In the genomic region with DNA sequence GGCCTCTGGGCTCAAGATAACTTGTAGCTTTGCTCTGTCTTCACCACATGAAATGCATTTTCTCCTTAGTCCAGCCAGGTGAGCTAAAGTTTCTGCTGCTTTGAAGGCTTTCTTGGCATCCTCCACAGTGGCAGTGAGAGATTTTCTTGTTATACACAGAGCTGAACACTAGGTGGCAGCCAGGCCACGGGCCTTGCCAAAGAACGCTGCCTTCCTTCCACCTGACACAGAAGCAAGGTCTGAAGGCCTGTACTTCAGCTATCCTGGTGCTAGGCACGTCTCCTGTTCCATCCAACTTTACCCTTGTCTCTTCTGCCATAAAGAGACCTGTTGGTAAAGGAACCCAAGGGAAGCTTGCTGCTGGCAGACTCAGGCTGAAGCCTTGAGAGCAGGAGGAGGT, we compare ENCODE assay signal across 9 mouse cellular contexts. TPM values are rescaled to one million over a fixed set of nuclear protein-coding genes. Genes with fewer than 3 reads are reported as not detected.
DNase-seq lines count a peak whose midpoint lies in the region; ATAC-seq lines count a peak whose summit lies in the region.
"Had no signal": no experiment of that assay in that cellular context is flagged by ENCODE, and none has a peak within 500 bp of the region (broad histone marks: within the 10 kb centered on the region; RNA-seq: fewer than 3 reads in every experiment).

No protein-coding gene starts in this region.

- no peak for ATAC-seq in heart, embryonic 12.5 days (ENCODE audit: insufficient number of reproducible peaks, low FRiP score)
- ATAC-seq in embryonic facial prominence, embryonic 14.5 days (ENCODE audit: low read depth) = no peak
- ATAC-seq in hindbrain, embryonic 16.5 days = peak; percentile 90
- ATAC-seq in midbrain, embryonic 13.5 days = peak; percentile 77
- peak; percentile 22; the same call in 1 of the 2 replicates for ATAC-seq in stomach, embryonic 15.5 days (ENCODE audit: insufficient read depth, low FRiP score, low read depth)

- H3K27ac ChIP-seq in heart, embryonic 12.5 days (ENCODE audit: poor library complexity, severe bottlenecking) = no peak overlapping the region
- H3K27ac ChIP-seq in embryonic facial prominence, embryonic 14.5 days (replicated peaks; ENCODE audit: low read depth, low read length) = no peak overlapping the region
- no peak overlapping the region for H3K27ac ChIP-seq in hindbrain, embryonic 16.5 days (ENCODE audit: low read depth, low read length)
- no peak overlapping the region for H3K27ac ChIP-seq in midbrain, embryonic 13.5 days
- no peak overlapping the region for H3K27ac ChIP-seq in stomach, embryonic 15.5 days
- H3K27ac ChIP-seq: macrophage had no signal

- DNase-seq in heart, adult 8-10 months (ENCODE audit: low spot score) = peak; percentile 3
- peak; percentile 44 for DNase-seq in adrenal gland, postnatal 25 days
- DNase-seq in embryonic facial prominence, embryonic 14.5 days (ENCODE audit: low spot score) = peak; percentile 59
- peak; percentile 61 to 67 for DNase-seq in left cerebral cortex, adult 18-20 months (ENCODE audit: low spot score in 2 of 2)

- H3K27me3 ChIP-seq in heart, embryonic 12.5 days (replicated peaks) = 0 out of 2 replicates have a peak, but pooled peaks cover 4% of the 10 kb centered on the region
- no peaks in the 10 kb centered on the region for H3K27me3 ChIP-seq in embryonic facial prominence, embryonic 14.5 days (replicated peaks; ENCODE audit: control insufficient read depth, insufficient read depth, low read length)
- H3K27me3 ChIP-seq in hindbrain, embryonic 16.5 days (replicated peaks; ENCODE audit: control insufficient read depth, insufficient read depth, low read length) = no peaks in the 10 kb centered on the region
- no peaks in the 10 kb centered on the region for H3K27me3 ChIP-seq in midbrain, embryonic 13.5 days
- no peaks in the 10 kb centered on the region for H3K27me3 ChIP-seq in stomach, embryonic 15.5 days (replicated peaks)

- no peak overlapping the region for H3K4me3 ChIP-seq in heart, embryonic 12.5 days
- H3K4me3 ChIP-seq in embryonic facial prominence, embryonic 14.5 days (ENCODE audit: low read depth, low read length) = no peak overlapping the region
- no peak overlapping the region for H3K4me3 ChIP-seq in hindbrain, embryonic 16.5 days (ENCODE audit: low read length)
- no peak overlapping the region for H3K4me3 ChIP-seq in midbrain, embryonic 13.5 days (replicated peaks)
- no peak overlapping the region for H3K4me3 ChIP-seq in stomach, embryonic 15.5 days (replicated peaks)

- H3K9ac ChIP-seq in heart, embryonic 12.5 days = no peak overlapping the region
- no peak overlapping the region for H3K9ac ChIP-seq in embryonic facial prominence, embryonic 14.5 days (ENCODE audit: low read depth, low read length)
- 0 out of 2 replicates have a peak overlapping the region, but pooled peaks have one; percentile 45 for H3K9ac ChIP-seq in hindbrain, embryonic 16.5 days (ENCODE audit: low read depth, low read length)
- no peak overlapping the region for H3K9ac ChIP-seq in midbrain, embryonic 13.5 days (replicated peaks)
- no peak overlapping the region for H3K9ac ChIP-seq in stomach, embryonic 15.5 days

- no peaks in the 10 kb centered on the region for H3K9me3 ChIP-seq in heart, embryonic 12.5 days (replicated peaks)
- H3K9me3 ChIP-seq in embryonic facial prominence, embryonic 14.5 days (ENCODE audit: control insufficient read depth, low read length) = no peaks in the 10 kb centered on the region
- H3K9me3 ChIP-seq in hindbrain, embryonic 16.5 days (ENCODE audit: control insufficient read depth, low read length) = no peaks in the 10 kb centered on the region
- no peaks in the 10 kb centered on the region for H3K9me3 ChIP-seq in midbrain, embryonic 13.5 days
- no peaks in the 10 kb centered on the region for H3K9me3 ChIP-seq in stomach, embryonic 15.5 days

- no peaks in the 10 kb centered on the region for H3K4me1 ChIP-seq in heart, embryonic 12.5 days (replicated peaks)
- no peaks in the 10 kb centered on the region for H3K4me1 ChIP-seq in embryonic facial prominence, embryonic 14.5 days (ENCODE audit: control insufficient read depth, insufficient read depth, low read length)
- H3K4me1 ChIP-seq in hindbrain, embryonic 16.5 days (ENCODE audit: control insufficient read depth, insufficient read depth, low read depth, low read length) = no peaks in the 10 kb centered on the region
- no peaks in the 10 kb centered on the region for H3K4me1 ChIP-seq in midbrain, embryonic 13.5 days (replicated peaks)
- no peaks in the 10 kb centered on the region for H3K4me1 ChIP-seq in stomach, embryonic 15.5 days

- no peaks in the 10 kb centered on the region for H3K36me3 ChIP-seq in heart, embryonic 12.5 days
- no peaks in the 10 kb centered on the region for H3K36me3 ChIP-seq in embryonic facial prominence, embryonic 14.5 days (ENCODE audit: control insufficient read depth, insufficient read depth, low read length)
- no peaks in the 10 kb centered on the region for H3K36me3 ChIP-seq in hindbrain, embryonic 16.5 days (ENCODE audit: control insufficient read depth, insufficient read depth, low read length)
- H3K36me3 ChIP-seq in midbrain, embryonic 13.5 days = no peaks in the 10 kb centered on the region
- H3K36me3 ChIP-seq in stomach, embryonic 15.5 days = no peaks in the 10 kb centered on the region

- WGBS in heart, embryonic 12.5 days = 15% methylated on average over 3 of the region's 3 CpGs
- 12% methylated on average over 3 of the region's 3 CpGs for WGBS in embryonic facial prominence, embryonic 14.5 days
- 13% methylated on average over 3 of the region's 3 CpGs for WGBS in hindbrain, embryonic 16.5 days
- 9% methylated on average over 3 of the region's 3 CpGs for WGBS in midbrain, embryonic 13.5 days
- WGBS in stomach, embryonic 15.5 days = 10% methylated on average over 3 of the region's 3 CpGs

- H3K4me2 ChIP-seq in heart, embryonic 12.5 days = no peak overlapping the region
- no peak overlapping the region for H3K4me2 ChIP-seq in embryonic facial prominence, embryonic 14.5 days (ENCODE audit: low read depth, low read length)
- no peak overlapping the region for H3K4me2 ChIP-seq in hindbrain, embryonic 16.5 days (ENCODE audit: low read length)
- H3K4me2 ChIP-seq in midbrain, embryonic 13.5 days (replicated peaks) = no peak overlapping the region
- no peak overlapping the region for H3K4me2 ChIP-seq in stomach, embryonic 15.5 days

RNA-seq across cellular contexts. Expression of a gene that starts 14.1 kb away (rescaled TPM):
- not detected for total RNA-seq in heart, adult 8-10 months (2022)
- not detected in 2 replicates for polyA plus RNA-seq in heart, embryonic 12.5 days (2016; fragmentation: Nextera tagmentation; extraction: Ambion mirVana)
- total RNA-seq in adrenal gland, postnatal 25 days (2021) = not detected in 2 replicates
- 2.1 TPM in 2 replicates for polyA plus RNA-seq in embryonic facial prominence, embryonic 14.5 days (2014; fragmentation: Nextera tagmentation; extraction: Ambion mirVana)
- not detected in 2 replicates for polyA plus RNA-seq in hindbrain, embryonic 16.5 days (2015; fragmentation: Nextera tagmentation; extraction: Ambion mirVana)
- not detected for total RNA-seq in left cerebral cortex, adult 18-20 months (2021)
- polyA plus RNA-seq in midbrain, embryonic 13.5 days (2015; fragmentation: Nextera tagmentation; extraction: Ambion mirVana) = not detected in 2 replicates
- polyA plus RNA-seq in stomach, embryonic 15.5 days (2015; fragmentation: Nextera tagmentation; extraction: Ambion mirVana) = 0.68 TPM in 1 of 2 replicates, not detected in the other
- polyA plus RNA-seq: macrophage had no signal

Comparison
In these comparisons a context has a peak if more than half of its experiments do, and no peak if none do; other contexts are left out.
1. DNase-seq: peak in every context shown above with its lines; median percentile 64 in left cerebral cortex, adult 18-20 months; 59 in embryonic facial prominence, embryonic 14.5 days; 44 in adrenal gland, postnatal 25 days; 3 in heart, adult 8-10 months.
2. ATAC-seq: peak in hindbrain, embryonic 16.5 days (single experiment), midbrain, embryonic 13.5 days (single experiment) and stomach, embryonic 15.5 days (single experiment); none in heart, embryonic 12.5 days (single experiment) and embryonic facial prominence, embryonic 14.5 days (single experiment).